Mouse (Mus musculus) kidney, embryonic 14.5 days (tissue): ENCODE measurements at regions not wholly inside any gene's neighbourhood (a gene's known extent, or its start where the extent isn't known, plus 50 kb on each side); places are given as distances from the start of the nearest gene placed in this dataset.

Experiments
- ATAC-seq: fragments of 200-750 bp; cut with Nextera tagmentation; 2 replicates; pipeline ENCODE4 v1.8.0; 2017; ENCODE audit warnings: moderate number of reproducible peaks, mild to moderate bottlenecking, moderate TSS enrichment, moderate library complexity; ENCODE audit not compliant: low FRiP score, low TSS enrichment
- H3K27ac ChIP-seq: fragments of 300-500 bp; sonication (generic); 2 replicates; pipeline ENCODE4 v1.5.1; 2014; ENCODE audit warnings: low read depth, mild to moderate bottlenecking, low read length, moderate library complexity, mixed read lengths
- H3K27me3 ChIP-seq: fragments of 300-500 bp; sonication (generic); 2 replicates; pipeline ENCODE4 v1.6.1; 2014; ENCODE audit warnings: mild to moderate bottlenecking, low read length; ENCODE audit not compliant: control insufficient read depth, insufficient read depth
- H3K36me3 ChIP-seq: fragments of 300-500 bp; sonication (generic); 2 replicates; pipeline ENCODE4 v1.6.1; 2014; ENCODE audit warnings: low read length, mixed read lengths; ENCODE audit not compliant: control insufficient read depth, insufficient read depth
- H3K4me1 ChIP-seq: fragments of 300-500 bp; sonication (generic); 2 replicates; pipeline ENCODE4 v1.6.1; 2014; ENCODE audit warnings: low read length, mixed read lengths; ENCODE audit not compliant: control insufficient read depth, insufficient read depth
- H3K4me2 ChIP-seq: fragments of 300-500 bp; sonication (generic); replicated peaks from 2 replicates; pipeline ENCODE4 v1.6.1; 2014; ENCODE audit warnings: low read depth, mild to moderate bottlenecking, low read length
- H3K4me3 ChIP-seq: fragments of 300-500 bp; sonication (generic); 2 replicates; pipeline ENCODE4 v1.5.1; 2014; ENCODE audit warnings: mild to moderate bottlenecking, low read length
- H3K9ac ChIP-seq: fragments of 300-500 bp; sonication (generic); 2 replicates; pipeline ENCODE4 v1.6.1; 2014; ENCODE audit warnings: low read depth, mild to moderate bottlenecking, low read length, moderate library complexity
- H3K9me3 ChIP-seq: fragments of 300-500 bp; sonication (generic); 2 replicates; pipeline ENCODE4 v1.6.1; 2016; ENCODE audit warnings: low read length; ENCODE audit not compliant: control insufficient read depth
- WGBS: fragments of 180-500 bp; shearing (Covaris S2); extraction: QIAGEN DNeasy Blood & Tissue Kit; methylation state at CpG from one replicate; pipeline ENCODE4 v1.1.7; 2014; 5-methylcytosine and 5-hydroxymethylcytosine counted together

- 84% methylated on average over 3 of the region's 3 CpGs for WGBS
- Histone ChIP-seq H3K4me1 (no peaks in the 10 kb centered on the region), H3K36me3 (no peaks in the 10 kb centered on the region), H3K9ac (no peak overlapping the region), H3K9me3 (no peaks in the 10 kb centered on the region), H3K27me3 (no peaks in the 10 kb centered on the region), H3K27ac (no peak overlapping the region), H3K4me2 (no peak overlapping the region), H3K4me3 (no peak overlapping the region)
- no peak for ATAC-seq
These were observed 87.6 kb upstream of the Plekhg1 start for GRCm38 (mm10) chr10:3652522-3652921.

- Histone ChIP-seq H3K27ac (no peak overlapping the region), H3K4me3 (no peak overlapping the region), H3K4me1 (no peaks in the 10 kb centered on the region), H3K9me3 (no peaks in the 10 kb centered on the region), H3K9ac (no peak overlapping the region), H3K27me3 (no peaks in the 10 kb centered on the region), H3K4me2 (no peak overlapping the region), H3K36me3 (no peaks in the 10 kb centered on the region)
- ATAC-seq, result no peak
- 88% methylated on average over 3 of the region's 3 CpGs for WGBS
These were observed 84.1 kb upstream of the Plekhg1 start for GRCm38 (mm10) chr10:3656081-3656480.

DNA sequence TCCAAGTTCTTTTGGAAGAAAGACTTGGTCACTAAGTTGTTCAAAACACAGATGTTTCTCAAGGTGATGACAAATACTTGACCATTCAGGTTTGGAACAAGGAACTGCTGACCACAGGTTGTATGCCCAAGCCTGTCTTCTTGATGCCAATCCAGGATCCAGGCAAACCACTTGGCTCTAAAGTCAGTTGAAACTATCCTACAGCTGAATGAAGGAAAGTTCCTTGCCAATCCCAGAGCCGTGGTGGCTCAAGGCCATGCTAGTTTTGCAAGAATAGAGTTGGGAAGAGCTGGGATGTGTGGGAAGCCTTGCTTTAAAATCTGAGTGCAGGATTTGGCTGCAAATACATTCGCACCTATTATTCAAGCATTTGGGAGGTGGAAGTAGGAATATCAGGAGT lies 78.0 kb upstream of the Plekhg1 start:
- Histone ChIP-seq H3K27ac (no peak overlapping the region), H3K4me3 (no peak overlapping the region), H3K9ac (no peak overlapping the region), H3K4me1 (no peaks in the 10 kb centered on the region), H3K9me3 (no peaks in the 10 kb centered on the region), H3K4me2 (no peak overlapping the region), H3K36me3 (no peaks in the 10 kb centered on the region), H3K27me3 (no peaks in the 10 kb centered on the region)
- WGBS, result 83% methylated on average over 2 of the region's 2 CpGs
- no peak for ATAC-seq

DNA sequence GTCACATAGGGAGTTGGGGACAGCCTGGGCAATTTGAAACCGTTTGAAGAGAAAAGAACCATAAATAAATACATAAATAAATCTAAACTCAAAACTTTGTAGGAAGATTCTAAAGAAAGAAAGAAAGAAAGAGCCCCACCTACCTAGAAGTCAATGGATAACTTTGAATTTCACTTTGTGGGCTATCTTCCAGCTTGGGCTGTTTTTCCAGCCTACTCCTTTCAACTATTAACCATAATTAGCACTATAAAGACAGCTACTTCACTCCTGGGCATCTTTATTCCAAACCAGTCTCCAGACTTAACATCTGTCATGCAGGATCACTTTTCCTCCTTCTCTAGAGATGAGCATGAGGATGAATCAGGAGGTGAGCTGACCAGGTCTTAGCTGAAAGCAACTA lies 77.6 kb upstream of the Plekhg1 start:
- Histone ChIP-seq H3K27ac (no peak overlapping the region), H3K36me3 (no peaks in the 10 kb centered on the region), H3K9ac (no peak overlapping the region), H3K9me3 (no peaks in the 10 kb centered on the region), H3K27me3 (no peaks in the 10 kb centered on the region), H3K4me1 (no peaks in the 10 kb centered on the region), H3K4me2 (no peak overlapping the region), H3K4me3 (no peak overlapping the region)
- 67% methylated on average over 1 of the region's 1 CpGs for WGBS
- no peak for ATAC-seq

GRCm38 (mm10) chr10:3663296-3663695 lies 76.9 kb upstream of the Plekhg1 start:
- no peaks in the 10 kb centered on the region for H3K9me3 ChIP-seq
- H3K36me3 ChIP-seq, result no peaks in the 10 kb centered on the region
- H3K4me1 ChIP-seq, result no peaks in the 10 kb centered on the region
- no peak for ATAC-seq
- H3K27me3 ChIP-seq, result no peaks in the 10 kb centered on the region
- no peak overlapping the region for H3K4me3 ChIP-seq
- no peak overlapping the region for H3K27ac ChIP-seq
- no peak overlapping the region for H3K4me2 ChIP-seq
- H3K9ac ChIP-seq, result no peak overlapping the region

GRCm38 (mm10) chr10:3684481-3684880 lies 55.7 kb upstream of the Plekhg1 start:
- Histone ChIP-seq H3K27me3 (no peaks in the 10 kb centered on the region), H3K9ac (no peak overlapping the region), H3K4me1 (no peaks in the 10 kb centered on the region), H3K9me3 (no peaks in the 10 kb centered on the region), H3K4me3 (no peak overlapping the region), H3K4me2 (no peak overlapping the region), H3K27ac (no peak overlapping the region), H3K36me3 (no peaks in the 10 kb centered on the region)
- no peak for ATAC-seq
- 30% methylated on average over 2 of the region's 2 CpGs for WGBS
